13 mouse cellular contexts compared by ENCODE assay signal in the genomic region with DNA sequence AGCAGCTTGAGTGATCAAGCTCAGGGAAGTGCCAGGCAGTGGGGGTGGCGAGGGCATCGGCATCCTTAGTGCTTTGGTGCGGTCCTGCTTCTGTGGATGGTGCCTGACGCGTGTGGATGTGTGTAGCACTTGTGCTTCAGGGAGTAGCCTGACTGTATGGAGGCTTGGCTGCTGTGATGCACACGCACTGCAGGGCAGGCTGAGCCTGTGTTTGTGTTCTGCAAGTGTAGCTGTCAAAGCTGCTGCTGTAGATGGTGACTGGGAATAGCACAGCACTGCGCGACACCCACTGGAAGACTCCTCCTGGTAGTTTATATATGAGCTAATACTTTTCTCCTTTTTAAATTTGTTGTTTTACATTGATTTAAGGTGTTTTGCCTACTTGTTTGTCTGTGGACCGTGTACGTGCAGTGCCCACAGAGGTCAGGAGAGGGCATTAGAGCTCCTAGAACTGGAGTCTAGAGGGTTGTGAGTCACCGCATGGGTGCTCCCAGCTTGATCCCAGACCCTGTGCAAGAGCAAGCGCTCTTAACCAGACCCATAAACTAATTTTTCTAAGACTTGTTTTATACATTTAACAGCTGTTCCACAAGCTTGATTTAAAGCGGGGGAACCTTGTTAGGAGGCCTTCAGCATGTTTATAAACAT. TPM values are rescaled to one million over a fixed set of nuclear protein-coding genes. Genes with fewer than 3 reads are reported as not detected.
DNase-seq lines count a peak whose midpoint lies in the region; ATAC-seq and TF ChIP-seq lines count a peak whose summit lies in the region.
"Had no signal": no experiment of that assay in that cellular context is flagged by ENCODE, and none has a peak within 500 bp of the region (broad histone marks: within the 10 kb centered on the region; RNA-seq: fewer than 3 reads in every experiment).

No protein-coding gene starts in this region.

- no peaks in the 10 kb centered on the region for H3K79me2 ChIP-seq in MEL (ENCODE audit: control insufficient read depth, insufficient read depth, low read length, poor library complexity)

- H3K4me2 ChIP-seq in midbrain, postnatal 0 days (ENCODE audit: low read depth, low read length, poor library complexity, severe bottlenecking) = no peak overlapping the region
- H3K4me2 ChIP-seq: embryonic facial prominence, embryonic 12.5 days; midbrain, embryonic 15.5 days had no signal

- no peaks in the 10 kb centered on the region for H3K27me3 ChIP-seq in cerebellum, adult 2 months (ENCODE audit: control insufficient read depth, insufficient read depth, low read length)
- no peaks in the 10 kb centered on the region for H3K27me3 ChIP-seq in MEL (ENCODE audit: control insufficient read depth in 1 of 2, insufficient read depth in 2 of 2, low read length in 2 of 2)
- H3K27me3 ChIP-seq in midbrain, postnatal 0 days (ENCODE audit: insufficient read depth, low read length) = no peaks in the 10 kb centered on the region
- H3K27me3 ChIP-seq: embryonic facial prominence, embryonic 12.5 days; midbrain, embryonic 15.5 days had no signal

- TF ChIP-seq POLR2A in cerebellum, adult 2 months (IDR thresholded peaks at IDR 0.05; ENCODE audit: borderline replicate concordance, insufficient read depth, low read length) = no peak
- TF ChIP-seq POLR2A in MEL (IDR thresholded peaks at IDR 0.05; ENCODE audit: control insufficient read depth in 1 of 2, insufficient read depth in 1 of 2, low read depth in 1 of 2, low read length in 2 of 2, poor library complexity in 1 of 2) = no peak

- H3K4me1 ChIP-seq in cerebellum, adult 2 months (ENCODE audit: control insufficient read depth, insufficient read depth, low read length) = 0 out of 2 replicates have a peak, but pooled peaks cover 2% of the 10 kb centered on the region
- H3K4me1 ChIP-seq in MEL (ENCODE audit: control insufficient read depth in 1 of 2, insufficient read depth in 2 of 2, low read length in 2 of 2) = no peaks in the 10 kb centered on the region
- H3K4me1 ChIP-seq in midbrain, postnatal 0 days (ENCODE audit: insufficient read depth, low read length) = no peaks in the 10 kb centered on the region
- H3K4me1 ChIP-seq: embryonic facial prominence, embryonic 12.5 days had no signal

- peak; percentile 27 for TF ChIP-seq RAD21 in MEL (IDR thresholded peaks at IDR 0.05; ENCODE audit: low read depth, low read length)

- no peak for TF ChIP-seq EP300 in MEL (IDR thresholded peaks at IDR 0.05; ENCODE audit: low read depth in 1 of 2, low read length in 2 of 2)

- H3K9ac ChIP-seq in MEL (ENCODE audit: control insufficient read depth, low read depth, low read length, poor library complexity, severe bottlenecking) = no peak overlapping the region
- no peak overlapping the region for H3K9ac ChIP-seq in midbrain, postnatal 0 days (replicated peaks; ENCODE audit: low read length, poor library complexity, severe bottlenecking)
- H3K9ac ChIP-seq: embryonic facial prominence, embryonic 12.5 days; midbrain, embryonic 15.5 days had no signal

- WGBS in cerebellum, adult 2 months = 92% methylated on average over 13 of the region's 13 CpGs
- WGBS in midbrain, postnatal 0 days = 89% methylated on average over 13 of the region's 13 CpGs

- H3K27ac ChIP-seq in cerebellum, adult 2 months (ENCODE audit: insufficient read depth, low read length) = no peak overlapping the region
- H3K27ac ChIP-seq in layer of hippocampus, adult 2 months = no peak overlapping the region
- no peak overlapping the region for H3K27ac ChIP-seq in MEL (ENCODE audit: control insufficient read depth, low read depth, low read length)
- H3K27ac ChIP-seq in midbrain, postnatal 0 days (ENCODE audit: low read depth, low read length) = no peak overlapping the region
- H3K27ac ChIP-seq: embryonic facial prominence, embryonic 12.5 days; heart, embryonic 10.5 days; midbrain, embryonic 15.5 days had no signal

- ATAC-seq in midbrain, postnatal 0 days (ENCODE audit: low FRiP score) = no peak
- ATAC-seq: inflammation-experienced regulatory T-cells, adult 6 months; midbrain, embryonic 15.5 days had no signal

- no peak for DNase-seq in cerebellum, adult 2 months
- no peak for DNase-seq in cerebellum, adult 9-10 months
- no peak for DNase-seq in layer of hippocampus, adult 2 months (ENCODE audit: low spot score in 2 of 2)
- DNase-seq in layer of hippocampus, adult 18-20 months (ENCODE audit: low spot score in 2 of 2) = no peak
- DNase-seq in MEL (ENCODE audit: low read depth, low spot score) (peak; percentile 47), adipocyte (ENCODE audit: low spot score) (no peak)
- peak; percentile 19 for DNase-seq in lung, postnatal 14 days
- DNase-seq in midbrain, postnatal 0 days (ENCODE audit: low spot score) = no peak
- DNase-seq: thymus, postnatal 25 days had no signal

- H3K9me3 ChIP-seq in MEL (replicated peaks; ENCODE audit: insufficient read depth, low read length) = no peaks in the 10 kb centered on the region
- H3K9me3 ChIP-seq in midbrain, postnatal 0 days (ENCODE audit: low read length) = no peaks in the 10 kb centered on the region
- H3K9me3 ChIP-seq: embryonic facial prominence, embryonic 12.5 days; heart, embryonic 10.5 days; midbrain, embryonic 15.5 days had no signal

- no peak overlapping the region for H3K4me3 ChIP-seq in cerebellum, adult 2 months (replicated peaks; ENCODE audit: insufficient read depth, low read depth, low read length)
- no peak overlapping the region for H3K4me3 ChIP-seq in layer of hippocampus, adult 2 months
- no peak overlapping the region for H3K4me3 ChIP-seq in MEL (ENCODE audit: control insufficient read depth in 1 of 2, insufficient read depth in 1 of 2, low read depth in 2 of 2, low read length in 2 of 2)
- no peak overlapping the region for H3K4me3 ChIP-seq in midbrain, postnatal 0 days (ENCODE audit: low read depth, low read length)
- H3K4me3 ChIP-seq: embryonic facial prominence, embryonic 12.5 days; heart, embryonic 10.5 days; midbrain, embryonic 15.5 days had no signal

- H3K36me3 ChIP-seq in MEL (ENCODE audit: control insufficient read depth in 1 of 2, insufficient read depth in 2 of 2, low read length in 2 of 2) = peaks cover 0 to 22% of the 10 kb centered on the region in 2 experiments; a peak in 2 of 4 replicates
- H3K36me3 ChIP-seq in midbrain, postnatal 0 days (ENCODE audit: insufficient read depth, low read length) = peaks cover 50% of the 10 kb centered on the region

- TF ChIP-seq CTCF in cerebellum, adult 2 months (IDR thresholded peaks at IDR 0.05; ENCODE audit: borderline replicate concordance, insufficient read depth, low read depth, low read length) = peak; percentile 34; the same call in 1 of the 2 replicates
- peak; percentile 56 for TF ChIP-seq CTCF in layer of hippocampus, adult 2 months (conservative IDR thresholded peaks at IDR 0.05)
- peak in 2 of 3 experiments; percentile 44 to 52; a peak in 4 of 6 replicates for TF ChIP-seq CTCF in MEL (IDR thresholded peaks at IDR 0.05 in 2 of 3, conservative IDR thresholded peaks at IDR 0.05 in 1 of 3; ENCODE audit: control insufficient read depth in 1 of 3, insufficient read depth in 1 of 3, low read depth in 2 of 3, low read length in 3 of 3, poor library complexity in 1 of 3, severe bottlenecking in 1 of 3)
- TF ChIP-seq CTCF in midbrain, postnatal 0 days (IDR thresholded peaks at IDR 0.05) = no peak; the same call in 1 of the 2 replicates

TF ChIP-seq in MEL, 35 proteins besides CTCF, POLR2A, EP300 and RAD21:
- TF ChIP-seq GATA1 (IDR thresholded peaks at IDR 0.05; ENCODE audit: low read depth, low read length) (no peak), KAT2A (conservative IDR thresholded peaks at IDR 0.05; ENCODE audit: low read depth, low read length) (no peak), ZNF384 (IDR thresholded peaks at IDR 0.05; ENCODE audit: low read depth, low read length) (no peak), CHD2 (IDR thresholded peaks at IDR 0.05; ENCODE audit: low read length) (no peak), HCFC1 (IDR thresholded peaks at IDR 0.05; ENCODE audit: low read depth, low read length) (no peak), ZKSCAN1 (IDR thresholded peaks at IDR 0.05; ENCODE audit: low read depth, low read length) (no peak), USF2 (IDR thresholded peaks at IDR 0.05; ENCODE audit: borderline replicate concordance in 1 of 2, insufficient read depth in 1 of 2, low read depth in 1 of 2, low read length in 2 of 2) (no peak), ZMIZ1 (IDR thresholded peaks at IDR 0.05; ENCODE audit: low read depth, low read length) (no peak), ELF1 (IDR thresholded peaks at IDR 0.05; ENCODE audit: low read depth, low read length) (no peak)

RNA-seq across cellular contexts. Expression of a gene that starts 48.0 kb away (rescaled TPM):
- 71.5 and 72.9 TPM in 2 replicates for polyA plus RNA-seq in cerebellum, adult 2 months (2012; rRNA removed)
- 10 to 100 TPM; 32.3 to 35.1 TPM for total RNA-seq in layer of hippocampus, adult 2 months (2021)
- 10 to 100 TPM; 26.3 to 36.5 TPM for total RNA-seq in layer of hippocampus, adult 18-20 months (2021)
- total RNA-seq in MEL (2012; rRNA removed) = 21.8 and 27.4 TPM in 2 replicates
- 100 to 1,000 TPM in 1 of 2 experiments, 10 to 100 TPM in 1; 34.3 to 313 TPM for polyA plus RNA-seq in MEL (2012; ENCODE audit: insufficient read depth in 1 of 2, insufficient read length in 2 of 2, low read depth in 1 of 2, low replicate concordance in 2 of 2, missing spikeins in 1 of 2)
- total RNA-seq in midbrain, postnatal 0 days (2014; rRNA removed) = 45.6 and 58.3 TPM in 2 replicates
- 24.2 and 28.6 TPM in 2 replicates for polyA plus RNA-seq in midbrain, postnatal 0 days (2015; fragmentation: Nextera tagmentation; extraction: Ambion mirVana)

RNA-seq across cellular contexts. Expression of a gene that starts 55.3 kb away (rescaled TPM):
- 44.9 and 48.5 TPM in 2 replicates for polyA plus RNA-seq in cerebellum, adult 2 months (2012; rRNA removed)
- 10 to 100 TPM; 54.2 to 56.8 TPM for total RNA-seq in layer of hippocampus, adult 2 months (2021)
- 10 to 100 TPM; 67.1 to 67.7 TPM for total RNA-seq in layer of hippocampus, adult 18-20 months (2021)
- 53.2 and 57.7 TPM in 2 replicates for total RNA-seq in MEL (2012; rRNA removed)
- 10 to 100 TPM in 1 of 2 experiments, not detected in 1; 69.6 TPM for polyA plus RNA-seq in MEL (2012; ENCODE audit: insufficient read depth in 1 of 2, insufficient read length in 2 of 2, low read depth in 1 of 2, low replicate concordance in 2 of 2, missing spikeins in 1 of 2)
- total RNA-seq in midbrain, postnatal 0 days (2014; rRNA removed) = 32.9 and 42.0 TPM in 2 replicates
- 50.0 and 55.8 TPM in 2 replicates for polyA plus RNA-seq in midbrain, postnatal 0 days (2015; fragmentation: Nextera tagmentation; extraction: Ambion mirVana)

RNA-seq across cellular contexts. Expression of a gene that starts 57.8 kb away (rescaled TPM):
- polyA plus RNA-seq in cerebellum, adult 2 months (2012; rRNA removed) = 71.4 and 79.7 TPM in 2 replicates
- total RNA-seq in layer of hippocampus, adult 2 months (2021) = 10 to 100 TPM; 46.9 TPM
- 10 to 100 TPM; 52.0 to 55.6 TPM for total RNA-seq in layer of hippocampus, adult 18-20 months (2021)
- total RNA-seq in MEL (2012; rRNA removed) = 17.9 and 25.7 TPM in 2 replicates
- 10 to 100 TPM in 1 of 2 experiments, not detected in 1; 23.6 TPM for polyA plus RNA-seq in MEL (2012; ENCODE audit: insufficient read depth in 1 of 2, insufficient read length in 2 of 2, low read depth in 1 of 2, low replicate concordance in 2 of 2, missing spikeins in 1 of 2)
- 81.1 and 88.1 TPM in 2 replicates for total RNA-seq in midbrain, postnatal 0 days (2014; rRNA removed)
- 66.8 and 67.6 TPM in 2 replicates for polyA plus RNA-seq in midbrain, postnatal 0 days (2015; fragmentation: Nextera tagmentation; extraction: Ambion mirVana)

Comparison
In these comparisons a context has a peak if more than half of its experiments do, and no peak if none do; other contexts are left out.
1. DNase-seq: peak in MEL (single experiment) and lung, postnatal 14 days (single experiment); none in cerebellum, adult 2 months (0 of 2), cerebellum, adult 9-10 months (single experiment), layer of hippocampus, adult 2 months (0 of 2), layer of hippocampus, adult 18-20 months (0 of 2), adipocyte (single experiment) and midbrain, postnatal 0 days (single experiment).